Mouse (Mus musculus) heart, postnatal 0 days (tissue): Measurements from ENCODE around the gene Nxt1.

Source experiments
- CTCF ChIP-seq: IDR thresholded peaks from 2 replicates; pipeline ENCODE4 v1.5.1; 2016; ENCODE audit warnings: antibody characterized with exemption, control low read depth, low read depth
- EP300 ChIP-seq: IDR thresholded peaks from 2 replicates; pipeline ENCODE4 v1.6.1; 2016; ENCODE audit warnings: antibody characterized with exemption, low read depth

DNA sequence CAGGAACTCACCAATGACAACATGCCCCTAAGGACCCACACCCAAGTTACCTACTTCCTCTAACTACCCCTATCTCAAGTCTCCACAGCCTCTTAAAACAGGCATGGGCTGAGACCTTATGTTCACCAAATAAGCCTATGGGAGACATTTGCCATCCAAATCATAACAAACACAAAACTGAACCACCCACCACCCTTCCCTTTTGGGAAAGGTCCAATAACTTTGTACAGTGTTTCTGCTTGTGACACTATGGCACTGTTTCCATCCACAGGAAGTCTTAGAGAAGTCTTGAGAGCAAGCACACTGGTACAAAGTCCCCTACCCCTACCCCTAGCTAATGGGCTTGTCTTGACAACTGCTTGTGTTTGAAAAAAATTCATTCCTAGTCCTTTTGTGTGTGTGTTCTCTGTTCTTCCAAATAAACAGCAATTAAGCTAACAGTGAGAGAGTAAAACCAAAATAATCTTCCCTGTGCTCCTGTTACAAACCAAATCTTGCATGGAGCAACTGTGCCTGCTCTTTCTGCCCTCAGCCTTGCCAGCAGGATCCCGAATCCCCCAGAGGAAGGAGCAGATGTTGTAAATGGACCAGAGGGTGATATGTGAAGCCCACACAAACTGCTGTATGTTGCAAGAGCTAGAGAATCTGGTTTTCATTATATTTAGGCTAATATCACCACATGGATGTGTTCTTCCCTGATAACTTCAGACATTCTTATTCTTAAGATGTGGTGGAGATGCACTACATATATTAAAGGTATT lies 29.6 kb upstream of the Nxt1 start:
- TF ChIP-seq EP300 (no peak), CTCF (no peak)
